Mouse (Mus musculus): ENCODE results near the gene Rogdi. TPM values are rescaled to one million over a fixed set of nuclear protein-coding genes. Genes with fewer than 3 reads are reported as not detected.

Gene Rogdi
- polyA plus RNA-seq, 1 experiment from 2014 or later = 56.5 TPM

- Histone ChIP-seq H3K4me1 (ENCODE audit: control insufficient read depth, insufficient read depth, low read length) (no peaks in the 10 kb centered on the region), H3K27ac (replicated peaks; ENCODE audit: low read depth, low read length) (no peak overlapping the region), H3K4me3 (ENCODE audit: low read depth, low read length) (no peak overlapping the region), H3K36me3 (replicated peaks; ENCODE audit: control insufficient read depth, insufficient read depth, low read depth, low read length) (no peaks in the 10 kb centered on the region), H3K9ac (replicated peaks; ENCODE audit: low read length) (no peak overlapping the region), H3K27me3 (ENCODE audit: control insufficient read depth, insufficient read depth, low read length) (no peaks in the 10 kb centered on the region), H3K9me3 (replicated peaks; ENCODE audit: control insufficient read depth, low read length) (no peaks in the 10 kb centered on the region), H3K4me2 (ENCODE audit: low read depth, low read length) (no peak overlapping the region)
- WGBS = 45% methylated on average over 6 of the region's 6 CpGs
- ATAC-seq (replicated peaks; ENCODE audit: insufficient number of reproducible peaks, low FRiP score, low TSS enrichment, low read depth) = no peak
- no peak for DNase-seq (ENCODE audit: low spot score)
Observed at GRCm38 (mm10) chr16:5007492-5007891, 5.9 kb downstream of the Rogdi start.

GRCm38 (mm10) chr16:5007067-5007466 lies 6.3 kb downstream of the Rogdi start, which contains the start of gene Smim22:
TSS of gene Smim22 (plus strand) at chr16:5007288.
- DNase-seq (ENCODE audit: low spot score) (peak; percentile 8), ATAC-seq (replicated peaks; ENCODE audit: insufficient number of reproducible peaks, low FRiP score, low TSS enrichment, low read depth) (no peak)
- Histone ChIP-seq H3K36me3 (replicated peaks; ENCODE audit: control insufficient read depth, insufficient read depth, low read depth, low read length) (no peaks in the 10 kb centered on the region), H3K4me1 (ENCODE audit: control insufficient read depth, insufficient read depth, low read length) (no peaks in the 10 kb centered on the region), H3K4me2 (ENCODE audit: low read depth, low read length) (no peak within 1 kb of the TSS), H3K9me3 (replicated peaks; ENCODE audit: control insufficient read depth, low read length) (no peaks in the 10 kb centered on the region), H3K27ac (replicated peaks; ENCODE audit: low read depth, low read length) (no peak within 1 kb of the TSS), H3K9ac (replicated peaks; ENCODE audit: low read length) (no peak within 1 kb of the TSS), H3K4me3 (ENCODE audit: low read depth, low read length) (no peak within 1 kb of the TSS), H3K27me3 (ENCODE audit: control insufficient read depth, insufficient read depth, low read length) (no peaks in the 10 kb centered on the region)
- 46% methylated on average over 5 of the region's 5 CpGs for WGBS

GRCm38 (mm10) chr16:5000611-5001010 lies 12.7 kb downstream of the Rogdi start:
- DNase-seq (ENCODE audit: low spot score) (no peak), ATAC-seq (replicated peaks; ENCODE audit: insufficient number of reproducible peaks, low FRiP score, low TSS enrichment, low read depth) (no peak)
- no peaks in the 10 kb centered on the region for H3K4me1 ChIP-seq (ENCODE audit: control insufficient read depth, insufficient read depth, low read length)
- H3K9ac ChIP-seq (replicated peaks; ENCODE audit: low read length) = no peak overlapping the region
- 69% methylated on average over 3 of the region's 3 CpGs for WGBS
- no peak overlapping the region for H3K27ac ChIP-seq (replicated peaks; ENCODE audit: low read depth, low read length)
- H3K9me3 ChIP-seq (replicated peaks; ENCODE audit: control insufficient read depth, low read length) = no peaks in the 10 kb centered on the region
- no peak overlapping the region for H3K4me3 ChIP-seq (ENCODE audit: low read depth, low read length)
- no peaks in the 10 kb centered on the region for H3K27me3 ChIP-seq (ENCODE audit: control insufficient read depth, insufficient read depth, low read length)
- H3K4me2 ChIP-seq (ENCODE audit: low read depth, low read length) = no peak overlapping the region
- H3K36me3 ChIP-seq (replicated peaks; ENCODE audit: control insufficient read depth, insufficient read depth, low read depth, low read length) = no peaks in the 10 kb centered on the region

- 76% methylated on average over 1 of the region's 1 CpGs for WGBS
- Histone ChIP-seq H3K9me3 (replicated peaks; ENCODE audit: control insufficient read depth, low read length) (no peaks in the 10 kb centered on the region), H3K4me2 (ENCODE audit: low read depth, low read length) (no peak overlapping the region), H3K27ac (replicated peaks; ENCODE audit: low read depth, low read length) (no peak overlapping the region), H3K4me1 (ENCODE audit: control insufficient read depth, insufficient read depth, low read length) (no peaks in the 10 kb centered on the region), H3K9ac (replicated peaks; ENCODE audit: low read length) (no peak overlapping the region), H3K27me3 (ENCODE audit: control insufficient read depth, insufficient read depth, low read length) (no peaks in the 10 kb centered on the region), H3K4me3 (ENCODE audit: low read depth, low read length) (no peak overlapping the region), H3K36me3 (replicated peaks; ENCODE audit: control insufficient read depth, insufficient read depth, low read depth, low read length) (no peaks in the 10 kb centered on the region)
- DNase-seq (ENCODE audit: low spot score) = no peak
- ATAC-seq (replicated peaks; ENCODE audit: insufficient number of reproducible peaks, low FRiP score, low TSS enrichment, low read depth) = no peak
Observed at GRCm38 (mm10) chr16:4998984-4999383, 14.4 kb downstream of the Rogdi start.

GRCm38 (mm10) chr16:4997553-4997952 lies 15.8 kb downstream of the Rogdi start, which contains the start of gene Sept12:
TSS of gene Sept12 (minus strand) at chr16:4997852.
- no peaks in the 10 kb centered on the region for H3K4me1 ChIP-seq (ENCODE audit: control insufficient read depth, insufficient read depth, low read length)
- DNase-seq (ENCODE audit: low spot score) = no peak
- 35% methylated on average over 3 of the region's 3 CpGs for WGBS
- H3K27ac ChIP-seq (replicated peaks; ENCODE audit: low read depth, low read length) = no peak within 1 kb of the TSS
- no peak within 1 kb of the TSS for H3K4me3 ChIP-seq (ENCODE audit: low read depth, low read length)
- H3K4me2 ChIP-seq (ENCODE audit: low read depth, low read length) = no peak within 1 kb of the TSS
- H3K9me3 ChIP-seq (replicated peaks; ENCODE audit: control insufficient read depth, low read length) = no peaks in the 10 kb centered on the region
- H3K9ac ChIP-seq (replicated peaks; ENCODE audit: low read length) = no peak within 1 kb of the TSS
- no peaks in the 10 kb centered on the region for H3K36me3 ChIP-seq (replicated peaks; ENCODE audit: control insufficient read depth, insufficient read depth, low read depth, low read length)
- no peaks in the 10 kb centered on the region for H3K27me3 ChIP-seq (ENCODE audit: control insufficient read depth, insufficient read depth, low read length)
- no peak for ATAC-seq (replicated peaks; ENCODE audit: insufficient number of reproducible peaks, low FRiP score, low TSS enrichment, low read depth)

GRCm38 (mm10) chr16:4993276-4993675 lies 20.1 kb downstream of the Rogdi start:
- no peaks in the 10 kb centered on the region for H3K36me3 ChIP-seq (replicated peaks; ENCODE audit: control insufficient read depth, insufficient read depth, low read depth, low read length)
- no peak overlapping the region for H3K27ac ChIP-seq (replicated peaks; ENCODE audit: low read depth, low read length)
- 80% methylated on average over 4 of the region's 4 CpGs for WGBS
- ATAC-seq (replicated peaks; ENCODE audit: insufficient number of reproducible peaks, low FRiP score, low TSS enrichment, low read depth) (no peak), DNase-seq (ENCODE audit: low spot score) (no peak)
- no peaks in the 10 kb centered on the region for H3K9me3 ChIP-seq (replicated peaks; ENCODE audit: control insufficient read depth, low read length)
- no peaks in the 10 kb centered on the region for H3K27me3 ChIP-seq (ENCODE audit: control insufficient read depth, insufficient read depth, low read length)
- H3K4me1 ChIP-seq (ENCODE audit: control insufficient read depth, insufficient read depth, low read length) = no peaks in the 10 kb centered on the region
- H3K4me3 ChIP-seq (ENCODE audit: low read depth, low read length) = no peak overlapping the region
- no peak overlapping the region for H3K4me2 ChIP-seq (ENCODE audit: low read depth, low read length)
- no peak overlapping the region for H3K9ac ChIP-seq (replicated peaks; ENCODE audit: low read length)

- Histone ChIP-seq H3K27ac (replicated peaks; ENCODE audit: low read depth, low read length) (no peak overlapping the region), H3K9ac (replicated peaks; ENCODE audit: low read length) (no peak overlapping the region), H3K4me3 (ENCODE audit: low read depth, low read length) (no peak overlapping the region), H3K4me1 (ENCODE audit: control insufficient read depth, insufficient read depth, low read length) (no peaks in the 10 kb centered on the region), H3K36me3 (replicated peaks; ENCODE audit: control insufficient read depth, insufficient read depth, low read depth, low read length) (no peaks in the 10 kb centered on the region), H3K27me3 (ENCODE audit: control insufficient read depth, insufficient read depth, low read length) (no peaks in the 10 kb centered on the region), H3K4me2 (ENCODE audit: low read depth, low read length) (no peak overlapping the region), H3K9me3 (replicated peaks; ENCODE audit: control insufficient read depth, low read length) (no peaks in the 10 kb centered on the region)
- WGBS = 96% methylated on average over 12 of the region's 12 CpGs
- ATAC-seq (replicated peaks; ENCODE audit: insufficient number of reproducible peaks, low FRiP score, low TSS enrichment, low read depth) = no peak
- no peak for DNase-seq (ENCODE audit: low spot score)
Observed at GRCm38 (mm10) chr16:4984717-4985116, 28.6 kb downstream of the Rogdi start.

- Histone ChIP-seq H3K4me1 (ENCODE audit: control insufficient read depth, insufficient read depth, low read length) (no peaks in the 10 kb centered on the region), H3K9me3 (replicated peaks; ENCODE audit: control insufficient read depth, low read length) (no peaks in the 10 kb centered on the region), H3K4me2 (ENCODE audit: low read depth, low read length) (no peak overlapping the region), H3K9ac (replicated peaks; ENCODE audit: low read length) (no peak overlapping the region), H3K4me3 (ENCODE audit: low read depth, low read length) (no peak overlapping the region), H3K36me3 (replicated peaks; ENCODE audit: control insufficient read depth, insufficient read depth, low read depth, low read length) (no peaks in the 10 kb centered on the region), H3K27ac (replicated peaks; ENCODE audit: low read depth, low read length) (no peak overlapping the region), H3K27me3 (ENCODE audit: control insufficient read depth, insufficient read depth, low read length) (no peaks in the 10 kb centered on the region)
- ATAC-seq (replicated peaks; ENCODE audit: insufficient number of reproducible peaks, low FRiP score, low TSS enrichment, low read depth) (no peak), DNase-seq (ENCODE audit: low spot score) (peak; percentile 54)
- 74% methylated on average over 4 of the region's 4 CpGs for WGBS
Observed at GRCm38 (mm10) chr16:4979755-4980380, 33.5 kb downstream of the Rogdi start.
